ENCODE assay signal across 8 mouse cellular contexts in the genomic region with DNA sequence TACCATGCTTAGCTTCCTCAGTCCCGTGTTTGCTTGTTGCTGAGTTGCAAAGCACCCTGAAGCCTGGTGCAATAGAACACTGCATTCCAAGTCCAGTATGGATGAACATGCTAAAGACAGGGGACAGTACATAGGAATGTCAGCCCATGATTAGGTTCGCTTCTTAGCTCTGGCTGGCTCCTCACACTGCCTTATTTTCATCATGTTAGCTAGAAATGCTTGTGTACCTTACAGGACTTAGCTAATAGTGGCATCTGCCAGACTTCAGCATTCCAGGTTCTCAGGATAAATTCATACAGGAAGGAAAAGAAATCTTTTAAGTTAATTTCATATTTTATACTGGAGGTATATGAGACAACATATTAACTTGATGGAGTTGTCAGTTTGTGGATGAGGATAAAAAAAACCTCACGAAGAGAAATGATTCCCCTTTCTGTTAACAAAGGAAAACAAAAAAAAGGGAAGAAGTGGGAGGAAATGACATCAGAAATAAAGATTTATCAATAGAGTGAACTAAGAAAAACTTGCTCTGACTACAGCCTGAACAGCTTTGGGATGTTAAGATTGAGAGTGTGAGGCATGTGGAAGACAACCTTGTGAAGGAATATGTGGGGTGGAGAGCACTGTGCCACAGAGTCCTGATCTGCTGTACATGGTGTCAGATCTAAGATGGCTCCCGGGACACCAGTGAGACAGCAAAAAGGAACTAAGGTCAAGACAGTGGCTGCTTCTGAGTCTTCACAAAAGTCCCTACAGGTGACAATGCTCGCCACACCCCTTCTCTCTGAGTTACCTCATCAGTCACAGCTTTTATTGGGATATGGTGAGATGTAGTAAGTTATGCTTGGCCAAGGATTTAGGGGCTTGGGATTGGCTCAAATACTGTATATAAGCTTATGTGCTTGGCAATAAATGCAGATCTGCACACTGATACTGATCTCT. TPM values are rescaled to one million over a fixed set of nuclear protein-coding genes. Genes with fewer than 3 reads are reported as not detected.
DNase-seq lines count a peak whose midpoint lies in the region; ATAC-seq and TF ChIP-seq lines count a peak whose summit lies in the region.

No protein-coding gene starts in this region.

- peaks cover 4% of the 10 kb centered on the region for H3K4me1 ChIP-seq in hindbrain, postnatal 0 days (ENCODE audit: insufficient read depth, low read length)
- peaks cover 8% of the 10 kb centered on the region for H3K4me1 ChIP-seq in midbrain, embryonic 16.5 days (ENCODE audit: control insufficient read depth, insufficient read depth, low read length)

- peak overlapping the region; percentile 68 for H3K27ac ChIP-seq in hindbrain, postnatal 0 days
- peak overlapping the region; percentile 60 for H3K27ac ChIP-seq in midbrain, embryonic 16.5 days (ENCODE audit: low read length)

- peak overlapping the region; percentile 32 for H3K4me3 ChIP-seq in hindbrain, postnatal 0 days (ENCODE audit: low read length)
- peak overlapping the region; percentile 37 for H3K4me3 ChIP-seq in midbrain, embryonic 16.5 days (ENCODE audit: low read depth, low read length)

- H3K9me3 ChIP-seq in hindbrain, postnatal 0 days (ENCODE audit: low read length): no peaks in the 10 kb centered on the region
- H3K9me3 ChIP-seq in midbrain, embryonic 16.5 days (replicated peaks; ENCODE audit: control insufficient read depth, low read length, poor library complexity, severe bottlenecking): no peaks in the 10 kb centered on the region

- H3K27me3 ChIP-seq in hindbrain, postnatal 0 days (ENCODE audit: insufficient read depth, low read length): no peaks in the 10 kb centered on the region
- H3K27me3 ChIP-seq in midbrain, embryonic 16.5 days (ENCODE audit: control insufficient read depth, insufficient read depth, low read depth, low read length): no peaks in the 10 kb centered on the region

- no peaks in the 10 kb centered on the region for H3K36me3 ChIP-seq in hindbrain, postnatal 0 days (ENCODE audit: insufficient read depth, low read length)
- no peaks in the 10 kb centered on the region for H3K36me3 ChIP-seq in midbrain, embryonic 16.5 days (ENCODE audit: control insufficient read depth, insufficient read depth, low read length)

- peak overlapping the region; percentile 53 for H3K4me2 ChIP-seq in hindbrain, postnatal 0 days (ENCODE audit: low read depth, low read length)
- H3K4me2 ChIP-seq in midbrain, embryonic 16.5 days (ENCODE audit: low read length): peak overlapping the region; percentile 70

- ATAC-seq in hindbrain, postnatal 0 days: no peak
- peak; percentile 25 for ATAC-seq in midbrain, embryonic 16.5 days
- ATAC-seq in megakaryocyte progenitor cell, adult 5-6 weeks (replicated peaks; ENCODE audit: poor library complexity): no peak

- DNase-seq in layer of hippocampus, adult 9-11 months: peak; percentile 26
- no peak for DNase-seq in layer of hippocampus, postnatal 25 days (ENCODE audit: extremely low spot score in 1 of 2, low spot score in 1 of 2)
- DNase-seq in cerebellum, postnatal 10 days: peak; percentile 13 to 37
- DNase-seq in hindbrain, postnatal 0 days (ENCODE audit: low spot score): peak; percentile 6
- no peak for DNase-seq in embryo, embryonic 10.5 days (ENCODE audit: low spot score)
- no peak for DNase-seq in thymus, postnatal 14 days

- H3K9ac ChIP-seq in hindbrain, postnatal 0 days (replicated peaks; ENCODE audit: low read length): no peak overlapping the region; the same call in 1 of the 2 replicates
- H3K9ac ChIP-seq in midbrain, embryonic 16.5 days (ENCODE audit: low read depth, low read length): peak overlapping the region; percentile 64

- WGBS in hindbrain, postnatal 0 days: 63% methylated on average over 5 of the region's 5 CpGs
- 62% methylated on average over 5 of the region's 5 CpGs for WGBS in midbrain, embryonic 16.5 days

- TF ChIP-seq CTCF in hindbrain, postnatal 0 days (IDR thresholded peaks at IDR 0.05; ENCODE audit: low read depth): no peak

RNA-seq across cellular contexts. Expression of gene Fyco1, which starts 1.0 kb away (rescaled TPM):
- 10 to 100 TPM; 34.4 to 44.5 TPM for total RNA-seq in layer of hippocampus, postnatal 25 days (2021)
- 10.1 and 11.9 TPM in 2 replicates for total RNA-seq in hindbrain, postnatal 0 days (2014; rRNA removed)
- 8.2 and 8.6 TPM in 2 replicates for polyA plus RNA-seq in hindbrain, postnatal 0 days (2015; fragmentation: Nextera tagmentation; extraction: Ambion mirVana)
- polyA plus RNA-seq in midbrain, embryonic 16.5 days (2015; fragmentation: Nextera tagmentation; extraction: Ambion mirVana): 18.1 and 18.2 TPM in 2 replicates
- 13.0 and 16.4 TPM in 2 replicates for total RNA-seq in megakaryocyte progenitor cell, adult 5-6 weeks (2015)
- total RNA-seq in megakaryocyte progenitor cell, adult 5-6 weeks (2017): 10.9 and 14.6 TPM in 2 replicates

RNA-seq across cellular contexts. Expression of gene Xcr1, which starts 9.1 kb away (rescaled TPM):
- not detected for total RNA-seq in layer of hippocampus, postnatal 25 days (2021)
- total RNA-seq in hindbrain, postnatal 0 days (2014; rRNA removed): not detected in 2 replicates
- 0.05 and 0.10 TPM in 2 replicates for polyA plus RNA-seq in hindbrain, postnatal 0 days (2015; fragmentation: Nextera tagmentation; extraction: Ambion mirVana)
- polyA plus RNA-seq in midbrain, embryonic 16.5 days (2015; fragmentation: Nextera tagmentation; extraction: Ambion mirVana): 0.04 TPM in 1 of 2 replicates, not detected in the other
- total RNA-seq in megakaryocyte progenitor cell, adult 5-6 weeks (2015): 0.10 and 0.15 TPM in 2 replicates
- 0.37 and 0.54 TPM in 2 replicates for total RNA-seq in megakaryocyte progenitor cell, adult 5-6 weeks (2017)

RNA-seq across cellular contexts. Expression of gene Cxcr6, which starts 46.4 kb away (rescaled TPM):
- not detected for total RNA-seq in layer of hippocampus, postnatal 25 days (2021)
- not detected in 2 replicates for total RNA-seq in hindbrain, postnatal 0 days (2014; rRNA removed)
- 0.18 TPM in 1 of 2 replicates, not detected in the other for polyA plus RNA-seq in hindbrain, postnatal 0 days (2015; fragmentation: Nextera tagmentation; extraction: Ambion mirVana)
- polyA plus RNA-seq in midbrain, embryonic 16.5 days (2015; fragmentation: Nextera tagmentation; extraction: Ambion mirVana): 0.28 TPM in 1 of 2 replicates, not detected in the other
- not detected in 2 replicates for total RNA-seq in megakaryocyte progenitor cell, adult 5-6 weeks (2015)
- total RNA-seq in megakaryocyte progenitor cell, adult 5-6 weeks (2017): 0.21 TPM in 1 of 2 replicates, not detected in the other

Comparison
In these comparisons a context has a peak if more than half of its experiments do, and no peak if none do; other contexts are left out.
1. DNase-seq: peak in layer of hippocampus, adult 9-11 months (single experiment), cerebellum, postnatal 10 days (2 of 2) and hindbrain, postnatal 0 days (single experiment); none in layer of hippocampus, postnatal 25 days (0 of 2), embryo, embryonic 10.5 days (single experiment) and thymus, postnatal 14 days (single experiment).